Mouse (Mus musculus): ENCODE data around the gene Lrguk. TPM values are rescaled to one million over a fixed set of nuclear protein-coding genes. Genes with fewer than 3 reads are reported as not detected.

Lrguk gene
- polyA plus RNA-seq, 1 experiment from 2014 or later, result 1.2 TPM

GRCm38 (mm10) chr6:34073931-34074442 is 44.7 kb downstream of the Lrguk start:
- ATAC-seq (replicated peaks), result no peak
- 90% methylated on average over 3 of the region's 3 CpGs for WGBS
- no peak overlapping the region for H3K9ac ChIP-seq (replicated peaks)
- no peak overlapping the region for H3K4me2 ChIP-seq (replicated peaks)
- H3K27ac ChIP-seq (replicated peaks), result no peak overlapping the region
- H3K27me3 ChIP-seq, result no peaks in the 10 kb centered on the region
- 0 out of 2 replicates have a peak, but pooled peaks cover 3% of the 10 kb centered on the region for H3K4me1 ChIP-seq
- H3K36me3 ChIP-seq, result no peaks in the 10 kb centered on the region
- no peaks in the 10 kb centered on the region for H3K9me3 ChIP-seq
- no peak overlapping the region for H3K4me3 ChIP-seq

GRCm38 (mm10) chr6:34075520-34075919 is 46.3 kb downstream of the Lrguk start:
- WGBS, result 64% methylated on average over 11 of the region's 11 CpGs

DNA sequence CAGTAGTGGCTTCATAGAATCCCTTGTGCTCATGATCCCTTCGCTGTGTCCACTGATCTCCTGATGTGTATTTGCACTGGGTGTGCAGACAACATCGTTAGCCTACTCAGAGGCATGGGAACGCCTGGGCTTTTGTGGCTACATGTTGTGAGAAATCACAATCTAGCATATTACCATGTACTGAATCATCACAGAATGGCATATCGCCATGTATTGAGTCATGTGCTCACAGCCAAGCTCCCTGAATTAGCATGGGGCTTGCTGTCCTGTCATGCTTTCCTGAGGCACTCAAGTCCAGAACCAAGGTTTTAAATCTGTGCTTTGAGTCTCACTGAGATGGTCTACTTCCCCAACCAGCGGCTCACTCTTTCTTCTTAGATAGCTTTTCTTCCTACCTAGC is 54.2 kb downstream of the Lrguk start:
- 0 out of 2 replicates have a peak, but pooled peaks cover 5% of the 10 kb centered on the region for H3K4me1 ChIP-seq
- H3K4me3 ChIP-seq, result no peak overlapping the region
- H3K9me3 ChIP-seq, result no peaks in the 10 kb centered on the region
- no peak overlapping the region for H3K27ac ChIP-seq (replicated peaks)
- H3K4me2 ChIP-seq (replicated peaks), result no peak overlapping the region
- 84% methylated on average over 5 of the region's 5 CpGs for WGBS
- H3K27me3 ChIP-seq, result no peaks in the 10 kb centered on the region
- no peak overlapping the region for H3K9ac ChIP-seq (replicated peaks)
- ATAC-seq (replicated peaks), result no peak
- H3K36me3 ChIP-seq, result no peaks in the 10 kb centered on the region

More at GRCm38 (mm10) chr6:34075520-34075919, 46.3 kb downstream of the Lrguk start:
- Histone ChIP-seq H3K27me3 (no peaks in the 10 kb centered on the region), H3K4me1 (0 out of 2 replicates have a peak, but pooled peaks cover 3% of the 10 kb centered on the region), H3K9ac (replicated peaks) (no peak overlapping the region), H3K9me3 (no peaks in the 10 kb centered on the region), H3K36me3 (no peaks in the 10 kb centered on the region), H3K27ac (replicated peaks) (peak overlapping the region; percentile 63), H3K4me2 (replicated peaks) (no peak overlapping the region), H3K4me3 (no peak overlapping the region)
- ATAC-seq (replicated peaks), result peak; percentile 60; the same call in 1 of the 2 replicates

- Histone ChIP-seq H3K4me1 (0 out of 2 replicates have a peak, but pooled peaks cover 5% of the 10 kb centered on the region), H3K4me3 (no peak overlapping the region), H3K9ac (replicated peaks) (no peak overlapping the region), H3K27ac (replicated peaks) (no peak overlapping the region), H3K4me2 (replicated peaks) (no peak overlapping the region), H3K9me3 (no peaks in the 10 kb centered on the region), H3K27me3 (no peaks in the 10 kb centered on the region), H3K36me3 (no peaks in the 10 kb centered on the region)
- no peak for ATAC-seq (replicated peaks)
- 91% methylated on average over 4 of the region's 4 CpGs for WGBS
These were observed 58.5 kb downstream of the Lrguk start for GRCm38 (mm10) chr6:34087701-34088100.

DNA sequence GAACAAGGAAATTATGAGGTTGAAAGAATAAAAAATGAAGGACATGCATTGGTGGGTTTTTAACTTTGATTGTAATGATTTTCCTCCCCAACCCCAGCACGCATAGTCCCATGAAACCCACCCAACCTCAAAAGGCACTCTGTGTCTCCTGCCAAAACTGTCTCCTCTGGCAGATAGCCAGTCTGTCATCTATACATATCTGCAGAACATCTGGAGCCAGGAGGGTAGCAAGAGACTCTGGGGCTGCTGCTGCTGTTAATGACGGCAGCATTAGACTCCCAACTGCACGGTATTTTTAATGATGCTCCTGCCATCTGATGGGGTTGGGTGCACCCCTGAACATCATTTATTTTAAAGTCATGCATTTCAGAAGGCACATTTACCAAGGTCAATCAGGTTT is 59.7 kb downstream of the Lrguk start:
- Histone ChIP-seq H3K4me2 (replicated peaks) (no peak overlapping the region), H3K4me3 (no peak overlapping the region), H3K4me1 (0 out of 2 replicates have a peak, but pooled peaks cover 5% of the 10 kb centered on the region), H3K27ac (replicated peaks) (no peak overlapping the region), H3K36me3 (no peaks in the 10 kb centered on the region), H3K9me3 (no peaks in the 10 kb centered on the region), H3K9ac (replicated peaks) (no peak overlapping the region), H3K27me3 (no peaks in the 10 kb centered on the region)
- no peak for ATAC-seq (replicated peaks)
- 78% methylated on average over 3 of the region's 3 CpGs for WGBS

GRCm38 (mm10) chr6:34091537-34091936 is 62.3 kb downstream of the Lrguk start:
- Histone ChIP-seq H3K36me3 (no peaks in the 10 kb centered on the region), H3K4me1 (no peaks in the 10 kb centered on the region), H3K4me3 (no peak overlapping the region), H3K9me3 (no peaks in the 10 kb centered on the region), H3K27ac (replicated peaks) (no peak overlapping the region), H3K9ac (replicated peaks) (no peak overlapping the region), H3K4me2 (replicated peaks) (no peak overlapping the region), H3K27me3 (no peaks in the 10 kb centered on the region)
- ATAC-seq (replicated peaks), result no peak
- 71% methylated on average over 3 of the region's 3 CpGs for WGBS

- no peaks in the 10 kb centered on the region for H3K4me1 ChIP-seq
- ATAC-seq (replicated peaks), result no peak
- 95% methylated on average over 6 of the region's 6 CpGs for WGBS
These were observed 67.0 kb downstream of the Lrguk start for GRCm38 (mm10) chr6:34096274-34096673.

GRCm38 (mm10) chr6:34096905-34097304 is 67.7 kb downstream of the Lrguk start:
- Histone ChIP-seq H3K4me1 (no peaks in the 10 kb centered on the region), H3K9me3 (no peaks in the 10 kb centered on the region), H3K27ac (replicated peaks) (no peak overlapping the region), H3K9ac (replicated peaks) (no peak overlapping the region), H3K27me3 (no peaks in the 10 kb centered on the region), H3K4me2 (replicated peaks) (no peak overlapping the region), H3K36me3 (no peaks in the 10 kb centered on the region), H3K4me3 (no peak overlapping the region)
- 87% methylated on average over 4 of the region's 4 CpGs for WGBS
- no peak for ATAC-seq (replicated peaks)

More at GRCm38 (mm10) chr6:34096274-34096673, 67.0 kb downstream of the Lrguk start:
- H3K27ac ChIP-seq (replicated peaks), result no peak overlapping the region
- H3K4me2 ChIP-seq (replicated peaks), result no peak overlapping the region
- no peak overlapping the region for H3K9ac ChIP-seq (replicated peaks)
- H3K27me3 ChIP-seq, result no peaks in the 10 kb centered on the region
- no peak overlapping the region for H3K4me3 ChIP-seq
- no peaks in the 10 kb centered on the region for H3K9me3 ChIP-seq
- no peaks in the 10 kb centered on the region for H3K36me3 ChIP-seq

DNA sequence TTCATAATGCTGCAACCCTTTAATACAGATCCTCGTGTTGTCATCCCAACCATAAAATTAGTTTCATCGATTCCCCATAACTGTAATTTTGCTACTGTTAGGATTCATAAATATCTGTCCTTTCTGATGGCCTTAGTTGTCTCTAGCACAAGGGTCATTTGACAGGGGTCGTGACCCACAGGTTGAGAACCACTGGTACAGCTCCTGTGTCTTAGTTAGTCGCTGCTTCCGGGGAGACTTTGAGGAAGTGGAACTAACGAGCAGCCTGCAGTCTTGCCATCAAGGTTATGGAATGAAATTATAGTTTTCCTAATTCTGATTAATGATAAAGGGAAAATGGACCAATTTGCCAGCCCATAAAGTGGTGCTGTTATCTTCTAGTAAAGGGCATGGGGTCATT is 70.5 kb downstream of the Lrguk start:
- no peak for ATAC-seq (replicated peaks)
- Histone ChIP-seq H3K4me1 (no peaks in the 10 kb centered on the region), H3K27me3 (no peaks in the 10 kb centered on the region), H3K4me2 (replicated peaks) (no peak overlapping the region), H3K27ac (replicated peaks) (no peak overlapping the region), H3K4me3 (no peak overlapping the region), H3K36me3 (no peaks in the 10 kb centered on the region), H3K9ac (replicated peaks) (no peak overlapping the region), H3K9me3 (no peaks in the 10 kb centered on the region)
- WGBS, result 87% methylated on average over 6 of the region's 6 CpGs

- no peak overlapping the region for H3K4me2 ChIP-seq (replicated peaks)
- H3K4me1 ChIP-seq, result no peaks in the 10 kb centered on the region
- no peak overlapping the region for H3K9ac ChIP-seq (replicated peaks)
- ATAC-seq (replicated peaks), result no peak
- no peaks in the 10 kb centered on the region for H3K9me3 ChIP-seq
- H3K27me3 ChIP-seq, result no peaks in the 10 kb centered on the region
- H3K27ac ChIP-seq (replicated peaks), result no peak overlapping the region
- no peak overlapping the region for H3K4me3 ChIP-seq
- 92% methylated on average over 15 of the region's 15 CpGs for WGBS
- H3K36me3 ChIP-seq, result no peaks in the 10 kb centered on the region
These were observed 72.5 kb downstream of the Lrguk start for GRCm38 (mm10) chr6:34101531-34102396.

- 95% methylated on average over 17 of the region's 17 CpGs for WGBS
- no peak overlapping the region for H3K4me3 ChIP-seq
These were observed 74.1 kb downstream of the Lrguk start for GRCm38 (mm10) chr6:34103251-34103920.

GRCm38 (mm10) chr6:34110571-34110970 is 81.3 kb downstream of the Lrguk start:
- H3K9me3 ChIP-seq, result no peaks in the 10 kb centered on the region
- no peak overlapping the region for H3K4me3 ChIP-seq
- peaks cover 9% of the 10 kb centered on the region for H3K4me1 ChIP-seq
- H3K4me2 ChIP-seq (replicated peaks), result no peak overlapping the region
- H3K9ac ChIP-seq (replicated peaks), result no peak overlapping the region
- H3K27ac ChIP-seq (replicated peaks), result peak overlapping the region; percentile 57; the same call in 1 of the 2 replicates
- no peaks in the 10 kb centered on the region for H3K36me3 ChIP-seq
- no peak for ATAC-seq (replicated peaks)
- WGBS, result 18% methylated on average over 10 of the region's 10 CpGs
- no peaks in the 10 kb centered on the region for H3K27me3 ChIP-seq

More at GRCm38 (mm10) chr6:34103251-34103920, 74.1 kb downstream of the Lrguk start:
- Histone ChIP-seq H3K4me2 (replicated peaks) (no peak overlapping the region), H3K27me3 (no peaks in the 10 kb centered on the region), H3K36me3 (no peaks in the 10 kb centered on the region), H3K4me1 (no peaks in the 10 kb centered on the region), H3K27ac (replicated peaks) (no peak overlapping the region), H3K9ac (replicated peaks) (no peak overlapping the region), H3K9me3 (no peaks in the 10 kb centered on the region)
- no peak for ATAC-seq (replicated peaks)
